Mouse (Mus musculus): ENCODE measurements around the gene Mdga2. TPM values are rescaled to one million over a fixed set of nuclear protein-coding genes. Genes with fewer than 3 reads are reported as not detected.

The Mdga2 gene
- total RNA-seq, 2 experiments from 2014 or later, result 51.0 to 54.5 TPM

- no peak for DNase-seq (ENCODE audit: low spot score in 2 of 2)
- TF ChIP-seq CTCF (conservative IDR thresholded peaks at IDR 0.05), result no peak
- Histone ChIP-seq H3K27ac (no peak overlapping the region), H3K4me3 (no peak overlapping the region)
Observed at GRCm38 (mm10) chr12:66556846-66557245, 665.5 kb downstream of the Mdga2 start.

GRCm38 (mm10) chr12:66556178-66556820 is 666.0 kb downstream of the Mdga2 start:
- TF ChIP-seq CTCF (conservative IDR thresholded peaks at IDR 0.05), result no peak
- Histone ChIP-seq H3K27ac (peak overlapping the region; percentile 23; the same call in 1 of the 2 replicates), H3K4me3 (no peak overlapping the region)
- DNase-seq (ENCODE audit: low spot score in 2 of 2), result no peak

- no peak for TF ChIP-seq CTCF (conservative IDR thresholded peaks at IDR 0.05)
- DNase-seq (ENCODE audit: low spot score in 2 of 2), result no peak
- Histone ChIP-seq H3K27ac (no peak overlapping the region), H3K4me3 (no peak overlapping the region)
Observed at GRCm38 (mm10) chr12:66524973-66525372, 697.4 kb downstream of the Mdga2 start.

GRCm38 (mm10) chr12:66499258-66499657 is 723.1 kb downstream of the Mdga2 start:
- no peak for DNase-seq (ENCODE audit: low spot score in 2 of 2)
- TF ChIP-seq CTCF (conservative IDR thresholded peaks at IDR 0.05), result no peak
- Histone ChIP-seq H3K4me3 (no peak overlapping the region), H3K27ac (no peak overlapping the region)

GRCm38 (mm10) chr12:66470868-66471267 is 751.5 kb downstream of the Mdga2 start:
- Histone ChIP-seq H3K27ac (peak overlapping the region; percentile 72), H3K4me3 (peak overlapping the region; percentile 14)
- DNase-seq (ENCODE audit: low spot score in 2 of 2), result peak; percentile 12 to 29
- no peak for TF ChIP-seq CTCF (conservative IDR thresholded peaks at IDR 0.05)

- peak in 1 of 2 experiments; percentile 11 for DNase-seq (ENCODE audit: low spot score in 2 of 2)
- Histone ChIP-seq H3K27ac (peak overlapping the region; percentile 72), H3K4me3 (peak overlapping the region; percentile 14)
- TF ChIP-seq CTCF (conservative IDR thresholded peaks at IDR 0.05), result no peak
Observed at GRCm38 (mm10) chr12:66470243-66470863, 752.0 kb downstream of the Mdga2 start.

- no peak for DNase-seq (ENCODE audit: low spot score in 2 of 2)
- TF ChIP-seq CTCF (conservative IDR thresholded peaks at IDR 0.05), result no peak
- Histone ChIP-seq H3K4me3 (no peak overlapping the region), H3K27ac (no peak overlapping the region)
Observed at GRCm38 (mm10) chr12:66465516-66465915, 756.8 kb downstream of the Mdga2 start.

GRCm38 (mm10) chr12:66443340-66443739 is 779.0 kb downstream of the Mdga2 start:
- no peak for TF ChIP-seq CTCF (conservative IDR thresholded peaks at IDR 0.05)
- no peak overlapping the region for H3K27ac ChIP-seq
- no peak for DNase-seq (ENCODE audit: low spot score in 2 of 2)

More at GRCm38 (mm10) chr12:66443340-66443739, 779.0 kb downstream of the Mdga2 start:
- no peak overlapping the region for H3K4me3 ChIP-seq

Measured in layer of hippocampus, adult 2 months (tissue).